Mouse (Mus musculus): ENCODE results near the gene Vmn1r121. TPM values are rescaled to one million over a fixed set of nuclear protein-coding genes. Genes with fewer than 3 reads are reported as not detected.

Gene Vmn1r121
- polyA plus RNA-seq (2015; fragmentation: Nextera tagmentation; extraction: Ambion mirVana), result not detected in 2 replicates

GRCm38 (mm10) chr7:21098413-21098812 is at the start of gene Vmn1r121:
Vmn1r121 (minus strand) TSS chr7:21098513.

GRCm38 (mm10) chr7:21134028-21134427 is 35.7 kb upstream of the Vmn1r121 start, which contains the start of gene Vmn1r122:
Vmn1r122 (minus strand) TSS chr7:21134128.

GRCm38 (mm10) chr7:21053684-21054083 is 44.6 kb downstream of the Vmn1r121 start, which contains the start of gene Vmn1r120:
Vmn1r120 (minus strand) TSS chr7:21053784.

Other genes with a start within 250 kb of the Vmn1r121 start
- gene Vmn1r116, start 226.3 kb downstream of the Vmn1r121 start, polyA plus RNA-seq (2015; fragmentation: Nextera tagmentation; extraction: Ambion mirVana), result not detected in 2 replicates
- not detected in 2 replicates for gene Vmn1r117, start 214.4 kb downstream of the Vmn1r121 start, polyA plus RNA-seq (2015; fragmentation: Nextera tagmentation; extraction: Ambion mirVana)
- gene Vmn1r118, start 186.2 kb downstream of the Vmn1r121 start, polyA plus RNA-seq (2015; fragmentation: Nextera tagmentation; extraction: Ambion mirVana), result not detected in 2 replicates
- not detected in 2 replicates for gene Vmn1r119, start 86.1 kb downstream of the Vmn1r121 start, polyA plus RNA-seq (2015; fragmentation: Nextera tagmentation; extraction: Ambion mirVana)
- gene Vmn1r120, start 44.7 kb downstream of the Vmn1r121 start, polyA plus RNA-seq (2015; fragmentation: Nextera tagmentation; extraction: Ambion mirVana), result not detected in 2 replicates
- not detected in 2 replicates for gene Vmn1r122, start 35.6 kb upstream of the Vmn1r121 start, polyA plus RNA-seq (2015; fragmentation: Nextera tagmentation; extraction: Ambion mirVana)
- not detected in 2 replicates for gene Vmn1r123, start 63.7 kb upstream of the Vmn1r121 start, polyA plus RNA-seq (2015; fragmentation: Nextera tagmentation; extraction: Ambion mirVana)
- not detected in 2 replicates for gene Gm5157, start 91.9 kb upstream of the Vmn1r121 start, polyA plus RNA-seq (2015; fragmentation: Nextera tagmentation; extraction: Ambion mirVana)
- gene Vmn1r124, start 162.1 kb upstream of the Vmn1r121 start, polyA plus RNA-seq (2015; fragmentation: Nextera tagmentation; extraction: Ambion mirVana), result not detected in 2 replicates
- gene Vmn1r125, start 173.7 kb upstream of the Vmn1r121 start, polyA plus RNA-seq (2015; fragmentation: Nextera tagmentation; extraction: Ambion mirVana), result not detected in 2 replicates
- gene Vmn1r126, start 203.0 kb upstream of the Vmn1r121 start, polyA plus RNA-seq (2015; fragmentation: Nextera tagmentation; extraction: Ambion mirVana), result not detected in 2 replicates
- not detected in 2 replicates for gene Vmn1r127, start 221.3 kb upstream of the Vmn1r121 start, polyA plus RNA-seq (2015; fragmentation: Nextera tagmentation; extraction: Ambion mirVana)